Mouse (Mus musculus) kidney, adult 2 months (tissue): ENCODE measurements around the gene Gm28048.

Experiments used
- CTCF ChIP-seq: fragments of 200-500 bp; conservative IDR thresholded peaks from 2 replicates; pipeline ENCODE4 v1.5.1; 2011; ENCODE audit warnings: low read depth, mild to moderate bottlenecking, control low read depth, low read length, moderate library complexity, mixed read lengths; ENCODE audit not compliant: insufficient read depth, insufficient read length
- POLR2A ChIP-seq: fragments of 200-500 bp; IDR thresholded peaks from one replicate; pipeline ENCODE4 v1.6.1; 2011; ENCODE audit warnings: low read depth, low read length, control low read depth

- no peak for TF ChIP-seq POLR2A
- peak; percentile 78 for TF ChIP-seq CTCF
Measured at GRCm38 (mm10) chr11:22987357-22987756, 5.5 kb upstream of the Gm28048 start.
